Mouse (Mus musculus) spleen, postnatal 10 days (tissue): ENCODE results near the gene Safb2.

Source experiments
- DNase-seq, 2 experiments: peaks; one replicate each; pipeline ENCODE4 v3.0.0; 2021 to 2022; ENCODE audit warnings: low spot score in 2 of 2

The Safb2 gene

DNA sequence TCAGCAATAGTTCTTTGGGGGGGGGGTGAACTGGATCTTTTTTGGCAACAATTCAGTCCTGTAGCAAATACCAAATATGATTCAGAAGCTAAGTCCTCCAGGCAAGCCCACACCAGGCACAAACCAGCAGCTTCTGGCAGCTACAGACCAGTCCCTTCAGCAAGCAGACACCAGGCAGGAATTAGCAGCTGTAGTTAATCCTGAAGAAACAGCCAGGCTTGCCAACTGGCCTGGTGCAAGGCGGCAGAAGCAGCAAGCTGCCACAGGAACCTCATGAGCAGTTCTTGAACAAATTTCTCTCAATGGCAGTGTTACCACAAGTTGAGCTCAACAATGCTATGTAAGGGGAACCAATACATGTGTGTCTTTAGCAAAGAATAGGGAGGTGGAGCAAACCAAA lies 61.6 kb downstream of the Safb2 start:
- no peak for DNase-seq

- no peak for DNase-seq
These were observed 68.5 kb downstream of the Safb2 start for GRCm38 (mm10) chr17:56515690-56516410.

DNA sequence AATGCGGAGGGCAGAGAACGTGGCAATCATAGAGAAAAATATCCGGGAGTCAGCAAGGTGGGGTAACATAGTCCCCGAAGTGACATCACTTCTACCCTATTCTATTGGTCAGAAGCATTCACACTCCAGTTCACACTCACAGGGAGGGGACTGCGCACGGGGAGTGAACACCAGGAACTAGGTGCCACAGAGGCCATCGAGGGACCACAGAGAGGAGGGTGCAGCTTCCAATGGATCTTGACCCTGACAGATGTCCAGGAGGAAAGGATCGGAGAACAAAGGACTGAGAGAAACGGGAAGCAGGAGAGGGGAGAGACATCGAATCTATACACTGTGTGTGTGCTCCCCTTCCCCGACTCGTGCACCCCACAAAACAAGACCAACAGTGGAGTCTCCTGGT lies 69.5 kb downstream of the Safb2 start:
- DNase-seq, result no peak

DNA sequence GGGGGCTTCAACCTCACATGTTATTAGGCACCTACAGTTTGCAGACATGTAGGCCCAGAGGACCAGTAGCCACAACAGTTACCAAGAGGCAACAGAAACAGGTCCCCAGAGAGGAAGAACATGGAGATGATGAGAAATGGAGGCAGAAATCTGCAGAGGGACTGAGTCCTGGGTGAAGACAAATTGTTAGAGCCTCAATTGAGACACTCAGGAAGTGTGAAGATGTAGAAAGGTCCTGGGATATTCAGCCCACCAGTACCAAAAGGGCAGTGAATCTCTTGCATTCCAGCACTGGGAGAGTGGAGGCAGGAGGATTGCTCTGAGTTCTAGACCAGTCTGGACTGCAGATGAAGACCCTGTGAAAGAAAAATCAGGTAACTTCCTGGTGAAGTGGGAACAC lies 70.1 kb downstream of the Safb2 start:
- no peak for DNase-seq

DNA sequence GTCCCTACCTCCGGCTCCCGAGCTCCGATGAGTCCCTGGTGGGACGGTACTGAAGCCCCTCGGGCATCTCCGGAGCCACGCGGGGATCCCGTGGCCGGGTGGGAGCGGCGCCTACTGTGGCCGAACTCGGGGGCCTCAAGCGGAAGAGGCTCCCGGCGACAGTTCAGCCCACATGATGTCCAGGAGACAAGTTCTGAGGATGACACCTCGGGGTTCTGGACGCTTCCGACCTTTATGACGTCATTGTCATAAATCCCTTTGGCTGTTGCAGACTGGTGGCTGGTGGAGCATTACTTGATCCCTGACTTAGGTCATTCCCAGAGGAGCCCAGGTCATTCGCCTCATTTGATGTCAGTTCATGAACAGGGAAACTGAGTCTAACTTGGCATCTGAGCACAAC lies 72.1 kb downstream of the Safb2 start, which contains the start of gene Znrf4:
Znrf4 (minus strand) TSS at position 122 of the 400 bp plus-strand sequence.
- no peak for DNase-seq

- no peak for DNase-seq
These were observed 72.7 kb downstream of the Safb2 start for GRCm38 (mm10) chr17:56511707-56512090.

- no peak for DNase-seq
These were observed 73.2 kb downstream of the Safb2 start for GRCm38 (mm10) chr17:56510970-56511706.
